Mouse (Mus musculus) embryonic stem cell, embryonic (primary cell): ENCODE measurements at regions not wholly inside any gene's neighbourhood (a gene's known extent, or its start where the extent isn't known, plus 50 kb on each side); places are given as distances from the start of the nearest gene placed in this dataset.
"Not testable (repeated sequence)": the region's sequence is repeated elsewhere in the genome, so short reads cannot be mapped to it uniquely, and the experiment has no call there.

Experiments used
- CTCF ChIA-PET, 4 experiments: fragments of 300-600 bp in 2 of 4; fragments of 350-600 bp in 2 of 4; sonication (Branson Sonifier 250); formaldehyde crosslinking; loops; one replicate each; lab custom pipeline; 2022; ENCODE audit warnings: inconsistent platforms in 2 of 4; lab: Charles Lee
- POLR2A ChIA-PET, 4 experiments: fragments of 300-600 bp in 2 of 4; fragments of 350-600 bp in 2 of 4; sonication (Branson Sonifier 250); formaldehyde crosslinking; loops; one replicate each; lab custom pipeline; 2022; ENCODE audit warnings: antibody characterized with exemption in 4 of 4, inconsistent platforms in 1 of 4; lab: Charles Lee

DNA sequence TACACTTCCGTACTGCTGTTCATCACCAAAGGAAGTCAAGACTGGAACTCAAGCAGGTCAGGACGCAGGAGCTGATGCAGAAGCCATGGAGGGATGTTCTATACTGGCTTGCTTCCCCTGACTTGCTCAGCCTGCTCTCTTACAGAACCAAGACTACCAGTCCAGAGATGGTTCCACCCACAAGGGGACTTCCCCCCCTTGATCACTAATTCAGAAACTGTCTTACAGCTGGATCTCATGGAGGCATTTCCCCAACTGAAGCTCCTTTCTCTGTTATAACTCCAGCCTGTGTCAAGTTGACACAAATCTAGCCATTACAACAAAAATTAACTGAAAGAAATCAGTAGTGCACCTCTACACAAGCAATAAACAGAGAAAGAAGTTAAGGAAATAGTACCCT, 432.8 kb upstream of the Hsf2 start:
- CTCF ChIA-PET, POLR2A ChIA-PET: not testable (repeated sequence)

DNA sequence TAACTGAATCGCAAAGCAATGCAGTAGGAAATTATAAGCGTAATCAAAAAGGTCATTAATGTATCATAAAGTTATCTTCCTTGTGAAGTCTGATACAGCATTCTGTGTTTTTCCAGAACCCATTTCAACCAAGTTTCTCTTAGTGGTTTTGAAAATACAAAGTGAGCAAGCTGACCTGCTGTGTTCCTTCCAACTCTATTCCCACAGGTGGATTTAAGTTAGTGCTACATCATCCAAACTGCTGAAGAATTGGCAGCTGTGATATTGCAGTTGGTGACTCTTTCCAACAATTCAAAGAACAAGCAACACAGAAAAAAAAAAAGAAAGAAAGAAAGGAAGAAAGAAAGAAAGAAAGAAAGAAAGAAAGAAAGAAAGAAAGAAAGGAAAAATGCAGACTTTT, 396.1 kb upstream of the Hsf2 start:
- ChIA-PET CTCF (no interaction called here), POLR2A (no interaction called here)

DNA sequence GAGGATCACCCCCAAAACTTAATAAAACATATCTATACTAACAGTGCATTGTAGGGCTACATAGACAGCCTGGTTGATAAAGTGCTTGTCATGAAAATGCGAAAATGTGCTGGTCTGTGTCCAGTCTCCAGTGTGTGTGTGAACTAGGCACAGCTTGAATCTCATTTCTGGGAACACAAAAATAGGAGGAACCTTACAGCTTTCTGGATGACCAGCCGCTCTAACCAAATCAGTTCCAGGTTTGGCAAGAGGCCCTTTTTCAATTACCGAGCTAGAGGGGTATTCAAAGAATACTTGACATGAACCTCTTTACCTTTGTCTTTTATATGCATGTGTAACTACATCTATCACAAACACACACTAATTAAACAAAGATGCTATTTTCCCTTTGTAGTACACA, 390.3 kb upstream of the Hsf2 start:
- POLR2A ChIA-PET: no interaction called here
- CTCF ChIA-PET: no interaction called here

DNA sequence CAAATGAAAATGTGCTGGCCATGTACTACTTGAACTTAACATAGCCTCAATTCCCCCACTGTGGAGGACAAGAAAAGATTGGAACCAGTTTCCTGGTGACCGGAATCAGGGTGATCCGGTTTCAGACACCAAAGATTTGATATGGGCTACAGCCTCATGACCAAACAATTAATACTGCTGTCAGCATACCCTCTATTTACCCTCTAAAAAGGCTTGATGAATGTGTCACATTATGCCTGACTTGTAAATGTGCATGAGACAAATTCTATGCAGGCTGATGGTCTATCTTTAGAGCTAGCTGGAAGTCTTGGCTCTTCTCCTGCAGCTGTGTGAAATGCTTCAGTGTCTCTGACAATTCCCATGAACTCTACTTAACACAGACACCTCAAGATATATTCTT, 372.8 kb upstream of the Hsf2 start:
- CTCF ChIA-PET: no interaction called here
- POLR2A ChIA-PET: no interaction called here

DNA sequence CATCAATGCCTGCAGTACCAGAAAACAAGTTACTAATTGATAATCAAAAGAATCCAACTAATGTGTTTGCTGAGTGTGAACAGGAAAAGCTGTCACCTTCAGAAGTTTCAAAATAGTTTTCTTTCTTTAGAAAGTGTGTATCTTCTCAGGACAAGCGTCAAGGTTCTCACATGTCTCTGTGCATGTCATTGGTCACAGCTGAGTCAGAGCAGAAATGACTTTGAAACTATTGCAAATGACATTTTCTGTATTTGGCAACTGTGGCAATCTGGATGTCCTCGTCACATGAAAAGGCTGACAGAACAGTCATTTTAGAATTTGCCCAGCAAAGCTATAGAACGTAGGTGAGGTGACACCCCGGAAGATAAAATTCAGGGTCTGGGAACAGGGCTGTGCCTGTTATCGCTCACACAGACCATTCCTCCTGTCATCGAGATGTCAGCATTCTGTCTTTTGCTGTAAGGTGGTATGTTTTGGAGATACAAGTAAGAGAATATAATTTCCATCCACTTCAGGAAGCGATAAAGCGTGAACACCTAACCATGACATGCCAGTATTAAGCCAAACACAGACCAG, 371.4 kb upstream of the Hsf2 start:
- ChIA-PET POLR2A (no interaction called here), CTCF (no interaction called here)

DNA sequence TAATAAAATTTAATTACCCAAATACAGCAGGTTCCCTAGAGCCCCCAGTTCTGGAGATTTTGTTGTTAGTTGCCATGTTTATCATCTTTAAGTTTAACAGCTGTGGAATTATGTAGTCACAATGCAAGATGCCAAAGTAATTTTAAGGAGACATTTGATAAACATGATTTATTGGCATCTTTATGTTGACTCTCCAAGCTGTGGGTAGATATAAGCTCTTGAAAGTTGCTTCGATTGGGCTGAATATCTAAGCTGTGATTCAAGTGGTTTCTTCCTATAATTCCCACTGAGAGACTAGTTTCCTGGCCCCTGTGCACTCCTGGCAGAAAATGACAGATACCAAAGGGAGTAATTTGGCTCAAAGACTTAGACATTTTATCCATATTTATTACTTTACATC, 364.7 kb upstream of the Hsf2 start:
- POLR2A ChIA-PET: no interaction called here
- CTCF ChIA-PET: no interaction called here

DNA sequence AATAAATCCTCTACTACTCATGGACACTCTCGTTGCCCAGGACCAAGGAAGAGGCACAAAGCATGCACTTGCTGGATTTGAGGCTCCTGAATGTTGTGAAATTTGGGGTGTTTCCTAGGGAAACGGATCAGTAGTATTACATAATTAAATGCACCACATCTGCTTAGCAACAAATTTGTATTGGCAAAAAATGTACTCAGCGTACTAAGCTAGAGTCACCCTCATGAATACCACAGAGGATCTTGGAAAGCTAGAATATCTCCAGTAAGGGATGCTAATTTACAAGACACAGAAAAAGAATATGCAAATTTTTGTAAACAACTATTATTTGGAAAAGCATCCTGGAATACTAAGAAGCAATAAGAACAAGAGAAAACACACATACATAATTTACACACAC, 359.0 kb upstream of the Hsf2 start:
- POLR2A ChIA-PET: no interaction called here
- CTCF ChIA-PET: no interaction called here

DNA sequence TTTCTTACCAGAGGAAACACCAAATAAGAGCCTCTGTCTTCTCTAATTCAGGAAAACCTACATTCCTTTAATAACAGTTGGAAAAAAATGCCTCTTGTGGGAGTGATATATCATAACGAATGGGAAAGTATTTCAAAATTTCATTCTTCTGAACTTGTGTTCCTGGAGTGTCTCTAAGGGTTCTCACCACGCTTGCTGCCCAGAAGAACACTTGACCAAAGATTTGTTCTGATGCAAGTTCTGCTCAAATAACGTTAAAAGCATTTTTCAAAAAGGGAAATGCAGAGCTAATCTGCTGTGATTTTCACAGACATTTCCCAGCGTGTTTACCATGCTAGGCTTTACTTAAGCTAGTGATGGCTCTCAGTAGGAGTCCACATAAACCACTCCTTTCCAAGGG, 329.8 kb upstream of the Hsf2 start:
- CTCF ChIA-PET: no interaction called here

DNA sequence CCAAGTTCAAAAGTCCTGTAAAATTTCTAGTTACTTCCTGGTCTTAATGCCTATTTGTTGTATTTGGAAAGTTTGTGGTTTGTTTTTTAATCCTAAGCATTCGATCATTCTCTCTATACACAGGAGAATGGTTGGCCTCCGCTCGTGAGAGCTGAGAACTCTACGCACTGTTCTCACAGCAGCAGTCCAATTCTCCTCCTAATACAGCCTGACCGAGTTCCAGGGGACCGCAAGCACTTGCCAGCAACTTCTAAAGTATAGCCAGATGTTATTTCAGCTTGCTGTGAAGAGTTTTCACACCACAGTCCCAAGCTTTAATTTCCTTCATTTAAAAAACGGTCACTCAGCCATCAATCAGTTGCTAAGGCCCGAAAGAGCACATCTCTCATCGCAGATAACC, 329.3 kb upstream of the Hsf2 start:
- POLR2A ChIA-PET: no interaction called here
- CTCF ChIA-PET: no interaction called here

More for the DNA sequence above, 329.8 kb upstream of the Hsf2 start:
- POLR2A ChIA-PET: no interaction called here

DNA sequence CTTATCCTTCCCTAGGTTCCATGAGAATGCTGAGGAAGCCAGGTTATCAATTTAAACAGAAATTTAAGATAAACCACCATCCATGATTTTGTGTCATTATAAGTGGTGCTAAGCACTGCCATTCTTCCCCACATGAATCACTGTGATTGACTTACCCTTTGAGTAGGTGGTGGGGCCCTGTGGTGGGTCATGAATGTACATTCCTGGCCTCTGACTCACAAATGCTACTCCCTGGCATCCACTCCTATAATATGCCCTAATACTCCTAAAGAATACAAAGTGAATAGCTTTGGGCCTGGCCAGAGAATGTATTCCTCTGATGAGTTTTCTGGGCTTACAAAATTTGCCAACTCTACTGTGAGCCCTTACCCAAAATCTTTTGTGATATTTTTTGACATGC, 325.6 kb upstream of the Hsf2 start:
- POLR2A ChIA-PET: no interaction called here
- CTCF ChIA-PET: no interaction called here

DNA sequence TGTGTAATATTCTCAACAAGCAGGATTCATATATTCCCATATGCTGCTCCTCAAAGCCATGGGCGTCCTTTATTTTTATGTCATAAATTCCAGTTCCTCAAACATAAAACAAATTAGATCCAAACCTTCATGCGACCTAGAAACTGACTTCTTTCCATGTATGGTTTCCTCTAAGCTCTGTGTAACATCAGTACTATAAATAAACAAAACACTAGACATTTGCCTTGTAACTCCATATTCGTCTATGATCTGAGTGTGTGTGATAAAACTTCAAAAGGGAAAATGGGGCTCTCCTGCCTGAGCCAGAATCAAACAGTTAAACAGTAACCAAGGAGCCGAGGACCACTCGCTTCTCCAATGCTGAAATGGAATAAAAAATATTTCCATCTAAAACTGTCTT, 322.8 kb upstream of the Hsf2 start:
- POLR2A ChIA-PET: no interaction called here
- CTCF ChIA-PET: no interaction called here

DNA sequence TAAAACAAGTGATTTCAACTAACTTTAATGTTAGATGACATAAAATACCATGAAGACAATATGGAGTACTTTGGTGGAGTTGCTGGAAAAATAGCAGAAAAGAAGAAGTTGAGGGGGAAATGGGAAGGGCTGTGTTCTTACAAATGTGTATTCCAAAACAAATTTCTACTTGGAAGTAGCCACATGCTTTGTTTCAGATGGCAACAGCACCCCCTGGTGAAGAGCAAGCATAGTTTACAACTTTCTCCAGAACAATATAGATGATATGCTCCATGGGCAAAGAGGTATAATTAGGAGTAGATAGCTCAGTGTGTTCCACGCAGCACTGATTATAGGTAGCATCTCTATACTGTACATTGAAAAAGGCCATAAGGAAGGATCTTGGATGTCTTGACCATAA, 302.6 kb upstream of the Hsf2 start:
- ChIA-PET POLR2A (no interaction called here), CTCF (interaction anchor here in 1 of 4 experiments (0.8 kb wide), 1 partner anchor 814 kb away, joined by 3 read pairs; no protein-coding TSS in a partner anchor)

DNA sequence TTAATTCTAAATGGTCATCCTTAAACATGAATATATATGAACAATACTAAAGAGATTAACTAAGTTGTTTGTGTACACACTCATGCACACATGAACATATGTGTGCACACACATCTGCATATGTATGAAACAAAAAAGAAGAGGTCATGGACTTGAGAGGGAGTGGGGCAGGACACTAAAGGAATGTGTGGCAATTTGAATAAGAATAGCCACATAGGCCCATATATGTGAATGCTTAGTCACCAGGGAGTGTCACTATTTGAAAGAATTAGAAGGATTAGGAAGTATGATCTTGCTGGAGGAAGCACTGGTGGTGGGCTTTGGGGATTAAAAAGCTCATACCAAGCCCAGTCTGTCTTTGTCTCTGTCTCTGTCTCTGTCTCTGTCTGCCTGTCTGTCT, 275.5 kb upstream of the Hsf2 start:
- CTCF ChIA-PET: no interaction called here
- POLR2A ChIA-PET: interaction anchor here in 1 of 4 experiments (1.0 kb wide), 1 partner anchor 370 kb away, joined by 3 read pairs; no protein-coding TSS in a partner anchor

DNA sequence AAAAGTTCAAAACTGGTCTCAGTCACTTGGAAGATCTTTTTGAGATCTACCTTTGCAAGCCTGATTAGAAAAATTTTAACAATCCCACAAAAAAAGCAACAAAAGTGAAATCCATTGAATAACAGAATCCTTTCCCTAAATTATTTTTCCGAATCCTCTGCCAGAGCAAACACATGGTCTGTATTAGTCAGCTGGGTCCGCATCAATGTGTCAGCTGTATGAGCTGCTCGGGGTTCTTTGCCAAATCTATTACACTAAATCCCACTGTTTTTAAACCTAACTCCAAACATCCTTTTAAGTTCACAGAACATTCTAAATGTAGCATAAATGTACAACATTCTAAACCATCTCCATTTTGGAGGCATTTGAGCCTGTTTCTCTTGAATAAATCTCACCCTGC, 255.1 kb upstream of the Hsf2 start:
- ChIA-PET CTCF (no interaction called here), POLR2A (no interaction called here)

DNA sequence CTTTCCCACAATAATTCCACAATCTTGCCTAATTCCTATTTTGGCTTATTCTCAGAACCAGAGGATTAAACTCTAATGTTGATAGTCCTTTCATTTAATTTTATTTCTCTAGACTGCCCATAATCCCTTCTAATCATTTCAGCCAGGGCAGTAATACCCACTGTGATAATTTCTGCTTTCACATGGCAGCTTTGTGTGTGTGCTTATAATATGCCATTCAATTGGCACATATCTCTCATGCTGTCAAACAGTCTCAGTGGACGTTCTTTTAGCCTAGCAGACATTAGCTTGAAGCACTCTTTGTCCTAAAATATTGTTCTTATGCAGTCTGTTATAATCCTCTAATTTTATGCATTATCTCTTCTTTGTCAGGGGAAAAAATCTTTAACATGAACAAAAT, 205.0 kb upstream of the Hsf2 start:
- POLR2A ChIA-PET: no interaction called here

DNA sequence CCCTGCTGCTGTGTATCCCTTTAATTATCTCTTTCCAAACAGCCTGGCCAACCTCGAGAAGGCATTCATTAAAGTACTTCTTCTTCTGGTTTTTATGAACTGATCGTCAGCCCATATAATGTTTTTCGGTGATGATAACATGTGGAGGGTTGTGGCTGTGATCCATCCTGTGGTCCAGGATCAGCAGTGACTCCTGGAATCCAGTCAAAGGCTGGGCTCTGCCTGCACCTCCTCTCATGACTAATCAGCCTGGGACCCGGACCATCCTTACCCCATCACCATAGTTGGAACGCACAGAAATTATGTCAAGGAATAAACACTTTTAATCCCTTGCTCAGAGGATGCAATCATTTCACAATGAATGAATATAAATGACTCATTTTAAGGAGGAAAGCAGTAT, 203.3 kb upstream of the Hsf2 start:
- ChIA-PET CTCF (no interaction called here), POLR2A (no interaction called here)

More for the DNA sequence above, 205.0 kb upstream of the Hsf2 start:
- CTCF ChIA-PET: no interaction called here

DNA sequence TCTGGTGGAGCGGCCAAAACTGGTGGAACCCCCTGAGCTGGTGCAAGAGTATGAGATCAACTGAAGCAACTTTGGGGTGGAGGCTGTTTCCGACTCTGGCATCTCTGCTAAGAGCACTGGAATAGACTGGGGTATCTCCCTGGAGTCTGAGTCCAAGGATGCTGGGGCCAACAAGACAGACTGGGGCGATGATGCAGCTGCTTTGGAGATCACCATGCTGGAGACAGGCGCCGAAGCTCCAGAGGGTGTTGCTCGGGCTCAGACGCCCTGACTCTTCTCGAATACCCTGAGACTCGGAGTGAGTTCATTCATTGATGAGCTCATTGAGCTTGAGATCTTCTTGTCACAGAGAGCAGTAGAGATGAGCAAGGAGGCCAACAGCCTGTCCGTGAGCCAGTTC, 194.6 kb upstream of the Hsf2 start:
- ChIA-PET POLR2A (no interaction called here), CTCF (interaction anchor here in 1 of 4 experiments (1.5 kb wide), 1 partner anchor 156 kb away, joined by 3 read pairs; no protein-coding TSS in a partner anchor)

DNA sequence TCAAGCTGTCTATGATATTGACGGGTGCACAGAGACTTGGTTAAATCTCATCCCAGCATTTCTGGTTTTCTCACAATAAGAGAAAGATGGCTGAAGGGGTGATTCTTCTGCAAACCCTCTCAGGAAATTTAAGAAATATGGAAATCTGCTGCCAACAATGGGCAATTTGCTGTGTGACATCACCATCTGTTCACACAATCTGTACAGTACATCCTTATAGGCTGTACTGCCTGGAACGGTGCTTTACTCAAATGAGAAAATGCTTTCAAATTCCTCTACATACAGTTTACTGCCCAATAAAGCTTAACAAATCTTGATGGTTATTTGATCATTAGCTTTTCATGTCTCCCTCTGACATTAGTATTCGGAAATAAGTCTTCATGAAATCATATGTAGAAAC, 172.4 kb upstream of the Hsf2 start:
- CTCF ChIA-PET: no interaction called here
- POLR2A ChIA-PET: no interaction called here

DNA sequence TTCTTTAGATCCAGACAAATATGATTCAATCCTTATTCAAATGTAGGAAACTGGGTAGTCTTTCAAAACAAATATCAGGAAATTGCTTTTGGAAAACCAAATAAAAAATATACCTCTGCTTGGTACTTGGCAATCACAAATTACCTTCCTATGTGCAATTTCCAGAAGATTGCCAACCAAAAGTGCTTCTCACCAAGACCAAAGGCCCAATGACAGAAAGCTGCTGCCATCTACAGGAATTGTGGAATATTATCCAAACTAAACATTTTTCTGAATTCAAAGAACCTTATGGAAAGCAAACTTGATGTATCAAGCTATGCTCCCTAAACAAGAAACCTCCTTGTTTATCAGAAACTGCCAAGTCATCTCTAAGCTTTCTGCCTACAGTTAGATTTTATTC, 169.1 kb upstream of the Hsf2 start:
- ChIA-PET CTCF (no interaction called here), POLR2A (no interaction called here)

DNA sequence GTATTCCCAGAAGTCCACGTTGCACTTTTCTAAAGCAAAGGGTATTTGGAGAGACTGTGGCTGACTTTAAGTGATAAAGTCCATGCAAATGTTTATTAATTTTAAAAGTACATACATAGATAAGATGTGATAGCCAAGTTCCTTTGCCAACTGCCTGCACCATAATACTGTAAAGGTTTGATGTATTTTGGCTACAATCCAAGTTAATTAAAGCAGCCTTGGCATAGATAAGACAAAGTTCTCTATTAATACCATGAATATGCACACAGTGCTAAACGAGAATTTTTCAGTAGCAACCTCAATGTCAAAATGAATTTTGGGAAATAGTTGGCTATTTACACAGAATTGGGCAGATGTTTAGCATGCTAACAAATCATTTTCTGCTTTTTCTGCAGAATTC, 167.0 kb upstream of the Hsf2 start:
- POLR2A ChIA-PET: no interaction called here
- CTCF ChIA-PET: no interaction called here

DNA sequence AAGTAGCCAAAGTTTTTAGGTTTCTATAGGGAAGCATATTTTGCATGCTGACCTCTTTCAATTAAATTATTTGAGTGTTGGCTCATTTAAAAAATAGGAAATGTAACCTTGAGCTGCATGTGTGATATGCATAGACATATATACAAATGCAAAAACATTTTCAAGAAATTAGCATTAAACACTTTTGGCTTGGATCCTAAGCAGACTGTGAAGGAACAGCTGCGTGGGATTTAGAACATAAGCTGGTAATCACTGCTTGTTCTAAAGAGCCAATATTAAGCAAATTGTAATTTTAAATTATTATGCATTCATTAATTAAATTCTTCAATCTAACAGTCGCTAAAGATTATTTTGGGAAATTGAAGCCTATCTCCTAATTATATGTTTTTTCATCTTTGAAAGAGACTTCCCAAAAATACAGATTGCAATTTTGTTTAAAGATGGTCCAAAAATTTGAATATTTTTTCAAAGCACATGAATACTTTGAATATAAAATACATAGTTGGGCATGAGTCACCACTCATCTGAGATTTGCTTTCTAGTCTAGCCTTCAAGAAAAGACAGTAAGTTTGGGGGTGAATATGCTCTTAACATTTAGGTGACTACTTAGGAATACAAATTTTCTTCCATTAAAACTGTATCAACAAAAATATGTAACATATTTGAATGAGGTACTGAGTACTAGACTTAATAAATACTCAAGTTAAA, 163.3 kb upstream of the Hsf2 start:
- ChIA-PET POLR2A (no interaction called here), CTCF (no interaction called here)

DNA sequence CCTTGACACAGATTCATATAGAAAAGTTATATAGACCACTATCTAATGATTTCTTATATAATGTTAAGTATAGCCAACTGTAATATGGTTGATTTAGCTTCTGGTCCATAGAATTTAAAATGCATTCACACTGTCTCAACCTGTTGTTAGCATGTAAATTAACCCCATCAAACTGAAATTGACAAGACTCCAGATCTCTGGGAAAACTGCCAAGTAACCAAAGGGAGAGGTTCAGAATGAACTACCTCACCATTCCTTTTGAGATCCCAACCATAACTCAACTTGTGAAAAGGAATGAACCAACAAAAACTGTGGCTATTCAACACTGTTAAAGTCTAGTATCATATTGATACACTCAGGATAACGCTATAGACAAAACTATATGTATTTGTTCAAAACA, 162.0 kb upstream of the Hsf2 start:
- CTCF ChIA-PET: no interaction called here
- POLR2A ChIA-PET: no interaction called here
